Mouse (Mus musculus): ENCODE data around the gene Bmp10. TPM values are rescaled to one million over a fixed set of nuclear protein-coding genes. Genes with fewer than 3 reads are reported as not detected.
"Not testable (repeated sequence)": the region's sequence is repeated elsewhere in the genome, so short reads cannot be mapped to it uniquely, and the experiment has no call there.

The Bmp10 gene
- polyA plus RNA-seq, 1 experiment, result not detected

GRCm38 (mm10) chr6:87424037-87424816 is 4.6 kb upstream of the Bmp10 start:
- Histone ChIP-seq H3K4me3 (ENCODE audit: insufficient read depth, low read depth, low read length) (peak overlapping the region; percentile 32; the same call in 1 of the 2 replicates), H3K27ac (replicated peaks; ENCODE audit: low read depth, low read length) (no peak overlapping the region), H3K4me1 (ENCODE audit: control insufficient read depth, insufficient read depth, insufficient read length, low read length) (peaks cover 7% of the 10 kb centered on the region)

DNA sequence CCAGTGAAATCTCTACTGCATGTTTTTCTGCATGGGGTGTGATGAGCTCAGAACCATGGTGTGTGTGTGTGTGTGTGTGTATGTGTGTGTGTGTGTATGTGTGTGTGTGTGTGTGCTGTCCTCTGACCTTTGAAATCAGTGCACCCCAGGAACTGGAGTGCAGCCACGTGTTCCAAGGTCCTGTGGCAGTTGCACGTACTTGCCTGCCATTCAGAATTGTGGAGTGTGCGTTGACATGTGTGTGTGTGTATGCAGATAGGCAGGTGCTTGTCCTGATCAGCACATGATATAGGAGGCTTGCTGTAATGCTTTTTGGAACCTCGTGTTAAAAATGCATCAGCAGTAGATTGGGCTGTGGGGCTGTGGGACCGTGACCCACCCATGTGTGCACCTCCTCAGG is 1.8 kb upstream of the Bmp10 start:
- H3K4me3 ChIP-seq (ENCODE audit: insufficient read depth, low read depth, low read length), result no peak overlapping the region
- H3K27ac ChIP-seq (replicated peaks; ENCODE audit: low read depth, low read length), result no peak overlapping the region
- H3K4me1 ChIP-seq (ENCODE audit: control insufficient read depth, insufficient read depth, insufficient read length, low read length), result peaks cover 7% of the 10 kb centered on the region

GRCm38 (mm10) chr6:87427616-87428015 is 1.2 kb upstream of the Bmp10 start:
- no peak overlapping the region for H3K27ac ChIP-seq (replicated peaks; ENCODE audit: low read depth, low read length)
- peaks cover 7% of the 10 kb centered on the region for H3K4me1 ChIP-seq (ENCODE audit: control insufficient read depth, insufficient read depth, insufficient read length, low read length)
- no peak overlapping the region for H3K4me3 ChIP-seq (ENCODE audit: insufficient read depth, low read depth, low read length)

DNA sequence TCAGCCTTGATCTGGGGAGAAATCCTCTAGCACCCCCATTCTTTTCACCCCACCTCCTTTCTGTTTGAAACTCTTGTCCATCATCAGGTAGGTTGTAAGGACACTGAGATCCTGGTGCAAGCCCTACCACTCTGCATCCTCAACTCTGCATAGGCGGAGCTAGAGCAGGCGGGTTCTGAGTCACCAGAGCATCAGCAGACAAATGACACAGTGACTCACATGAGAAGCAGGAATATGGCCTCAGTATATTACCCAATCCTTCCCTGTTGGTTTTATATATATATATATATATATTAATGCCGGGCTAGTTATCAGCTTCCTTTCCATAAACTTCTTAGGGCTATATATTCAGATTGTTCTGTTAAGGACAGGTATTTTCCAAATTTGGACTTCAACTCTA is 7.0 kb downstream of the Bmp10 start:
- Histone ChIP-seq H3K27ac (replicated peaks; ENCODE audit: low read depth, low read length) (no peak overlapping the region), H3K4me3 (ENCODE audit: insufficient read depth, low read depth, low read length) (no peak overlapping the region), H3K4me1 (ENCODE audit: control insufficient read depth, insufficient read depth, insufficient read length, low read length) (no peaks in the 10 kb centered on the region)

- Histone ChIP-seq H3K4me1 (ENCODE audit: control insufficient read depth, insufficient read depth, insufficient read length, low read length) (no peaks in the 10 kb centered on the region), H3K4me3 (ENCODE audit: insufficient read depth, low read depth, low read length) (no peak overlapping the region), H3K27ac (replicated peaks; ENCODE audit: low read depth, low read length) (no peak overlapping the region)
Observed at GRCm38 (mm10) chr6:87436745-87437144, 8.0 kb downstream of the Bmp10 start.

DNA sequence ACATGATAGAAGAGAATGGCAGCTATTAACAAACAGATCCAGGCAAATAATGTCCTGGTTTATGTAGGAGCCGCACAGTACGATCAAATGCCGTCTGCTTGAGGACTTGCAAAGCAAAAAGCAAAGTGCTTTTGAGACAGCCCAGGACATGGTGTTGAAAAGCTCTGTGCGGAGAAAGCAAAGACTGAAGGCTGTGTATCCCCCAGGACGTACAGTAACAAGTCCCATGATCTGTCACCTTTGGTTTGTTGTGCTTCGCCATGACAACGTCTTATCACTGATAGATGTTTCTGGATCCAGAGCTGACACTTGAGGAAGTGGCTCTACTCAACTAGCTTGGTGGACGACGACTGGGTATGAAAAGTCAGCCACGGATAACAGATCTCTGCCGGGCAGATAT is 14.5 kb downstream of the Bmp10 start:
- H3K4me3 ChIP-seq (ENCODE audit: insufficient read depth, low read depth, low read length), result no peak overlapping the region
- H3K4me1 ChIP-seq (ENCODE audit: control insufficient read depth, insufficient read depth, insufficient read length, low read length), result no peaks in the 10 kb centered on the region
- H3K27ac ChIP-seq (replicated peaks; ENCODE audit: low read depth, low read length), result no peak overlapping the region

GRCm38 (mm10) chr6:87445222-87445621 is 16.4 kb downstream of the Bmp10 start:
- Histone ChIP-seq H3K4me1 (ENCODE audit: control insufficient read depth, insufficient read depth, insufficient read length, low read length) (no peaks in the 10 kb centered on the region), H3K4me3 (ENCODE audit: insufficient read depth, low read depth, low read length) (no peak overlapping the region), H3K27ac (replicated peaks; ENCODE audit: low read depth, low read length) (no peak overlapping the region)

GRCm38 (mm10) chr6:87447217-87447616 is 18.4 kb downstream of the Bmp10 start:
- Histone ChIP-seq H3K4me3 (ENCODE audit: insufficient read depth, low read depth, low read length) (no peak overlapping the region), H3K27ac (replicated peaks; ENCODE audit: low read depth, low read length) (no peak overlapping the region), H3K4me1 (ENCODE audit: control insufficient read depth, insufficient read depth, insufficient read length, low read length) (no peaks in the 10 kb centered on the region)

DNA sequence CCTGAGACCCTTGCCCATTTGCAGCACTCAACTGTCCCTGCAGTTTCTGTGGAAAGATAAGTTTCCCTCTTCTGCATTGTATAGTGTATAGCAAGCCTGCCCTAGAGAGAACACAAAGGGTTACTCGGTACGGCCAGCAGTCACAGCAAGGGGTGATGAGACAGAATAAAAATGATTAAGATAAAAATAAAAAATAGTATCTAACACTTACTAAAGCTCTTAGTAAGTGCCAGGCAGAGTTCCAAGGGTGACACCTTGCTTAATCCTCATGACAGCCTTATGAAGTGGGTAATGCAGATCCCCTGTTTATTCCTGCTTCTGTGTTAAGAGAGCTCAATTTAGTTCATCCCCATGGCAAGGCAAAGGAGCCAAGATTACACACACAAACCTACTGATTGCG is 20.7 kb downstream of the Bmp10 start:
- Histone ChIP-seq H3K27ac (replicated peaks; ENCODE audit: low read depth, low read length) (no peak overlapping the region), H3K4me3 (ENCODE audit: insufficient read depth, low read depth, low read length) (no peak overlapping the region), H3K4me1 (ENCODE audit: control insufficient read depth, insufficient read depth, insufficient read length, low read length) (no peaks in the 10 kb centered on the region)

- Histone ChIP-seq H3K27ac (replicated peaks; ENCODE audit: low read depth, low read length) (no peak overlapping the region), H3K4me3 (ENCODE audit: insufficient read depth, low read depth, low read length) (no peak overlapping the region), H3K4me1 (ENCODE audit: control insufficient read depth, insufficient read depth, insufficient read length, low read length) (no peaks in the 10 kb centered on the region)
Observed at GRCm38 (mm10) chr6:87451016-87451415, 22.2 kb downstream of the Bmp10 start.

- no peak overlapping the region for H3K27ac ChIP-seq (replicated peaks; ENCODE audit: low read depth, low read length)
- H3K4me1 ChIP-seq (ENCODE audit: control insufficient read depth, insufficient read depth, insufficient read length, low read length), result no peaks in the 10 kb centered on the region
- no peak overlapping the region for H3K4me3 ChIP-seq (ENCODE audit: insufficient read depth, low read depth, low read length)
Observed at GRCm38 (mm10) chr6:87451771-87452170, 23.0 kb downstream of the Bmp10 start.

DNA sequence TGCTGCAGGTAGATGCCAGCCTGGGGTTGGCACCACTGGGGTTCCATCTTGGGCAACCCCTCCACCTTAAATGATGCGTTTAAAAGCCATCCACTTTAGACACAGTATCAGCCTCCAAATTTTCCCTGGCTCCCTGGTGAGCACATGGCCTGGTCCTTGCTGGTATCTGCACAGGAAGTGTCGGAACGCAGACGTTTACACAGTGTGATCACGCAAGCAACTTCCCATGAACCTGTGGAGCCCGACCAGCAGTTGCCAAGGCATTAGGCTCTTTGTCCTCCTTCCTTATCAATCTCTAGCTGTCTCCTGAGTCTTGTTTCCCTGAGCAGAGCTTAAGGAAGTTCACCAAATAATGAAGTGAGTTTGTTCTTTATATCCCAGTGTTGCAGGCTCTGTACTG is 26.7 kb downstream of the Bmp10 start:
- Histone ChIP-seq H3K4me1 (ENCODE audit: control insufficient read depth, insufficient read depth, insufficient read length, low read length) (no peaks in the 10 kb centered on the region), H3K27ac (replicated peaks; ENCODE audit: low read depth, low read length) (no peak overlapping the region), H3K4me3 (ENCODE audit: insufficient read depth, low read depth, low read length) (no peak overlapping the region)

- H3K4me1 ChIP-seq (ENCODE audit: control insufficient read depth, insufficient read depth, insufficient read length, low read length), result no peaks in the 10 kb centered on the region
- H3K27ac ChIP-seq (replicated peaks; ENCODE audit: low read depth, low read length), result no peak overlapping the region
Observed at GRCm38 (mm10) chr6:87466221-87466620, 37.4 kb downstream of the Bmp10 start.

GRCm38 (mm10) chr6:87467373-87467772 is 38.6 kb downstream of the Bmp10 start:
- H3K4me1 ChIP-seq (ENCODE audit: control insufficient read depth, insufficient read depth, insufficient read length, low read length), result no peaks in the 10 kb centered on the region
- no peak overlapping the region for H3K27ac ChIP-seq (replicated peaks; ENCODE audit: low read depth, low read length)
- H3K4me3 ChIP-seq (ENCODE audit: insufficient read depth, low read depth, low read length), result no peak overlapping the region

More at GRCm38 (mm10) chr6:87466221-87466620, 37.4 kb downstream of the Bmp10 start:
- H3K4me3 ChIP-seq (ENCODE audit: insufficient read depth, low read depth, low read length), result no peak overlapping the region

GRCm38 (mm10) chr6:87468372-87468771 is 39.6 kb downstream of the Bmp10 start:
- H3K4me1 ChIP-seq (ENCODE audit: control insufficient read depth, insufficient read depth, insufficient read length, low read length), result no peaks in the 10 kb centered on the region
- no peak overlapping the region for H3K27ac ChIP-seq (replicated peaks; ENCODE audit: low read depth, low read length)
- no peak overlapping the region for H3K4me3 ChIP-seq (ENCODE audit: insufficient read depth, low read depth, low read length)

DNA sequence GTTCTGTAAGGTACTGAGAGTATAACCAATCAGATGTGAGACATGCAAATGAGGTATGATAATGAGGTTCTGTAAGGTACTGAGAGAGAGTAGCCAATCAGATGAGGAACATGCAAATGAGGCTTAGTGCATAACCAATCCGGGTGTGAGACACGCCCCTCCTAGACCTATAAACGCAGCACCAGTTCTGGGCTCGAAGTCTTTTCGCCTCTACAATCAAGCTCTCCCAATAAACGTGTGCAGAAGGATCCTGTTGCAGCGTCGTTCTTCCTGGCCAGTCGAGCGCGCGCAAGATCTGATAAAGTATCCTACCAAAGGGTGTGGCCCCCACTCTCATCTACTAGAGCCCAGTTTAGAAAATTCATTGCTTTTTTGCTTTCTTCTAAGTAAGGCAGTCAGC is 41.3 kb downstream of the Bmp10 start:
- H3K4me1 ChIP-seq (ENCODE audit: control insufficient read depth, insufficient read depth, insufficient read length, low read length); H3K4me3 ChIP-seq (ENCODE audit: insufficient read depth, low read depth, low read length); H3K27ac ChIP-seq (replicated peaks; ENCODE audit: low read depth, low read length): not testable (repeated sequence)

Data from brown adipose tissue, adult 24 weeks (tissue).